ENCODE assay signal across 8 mouse cellular contexts in the genomic region with DNA sequence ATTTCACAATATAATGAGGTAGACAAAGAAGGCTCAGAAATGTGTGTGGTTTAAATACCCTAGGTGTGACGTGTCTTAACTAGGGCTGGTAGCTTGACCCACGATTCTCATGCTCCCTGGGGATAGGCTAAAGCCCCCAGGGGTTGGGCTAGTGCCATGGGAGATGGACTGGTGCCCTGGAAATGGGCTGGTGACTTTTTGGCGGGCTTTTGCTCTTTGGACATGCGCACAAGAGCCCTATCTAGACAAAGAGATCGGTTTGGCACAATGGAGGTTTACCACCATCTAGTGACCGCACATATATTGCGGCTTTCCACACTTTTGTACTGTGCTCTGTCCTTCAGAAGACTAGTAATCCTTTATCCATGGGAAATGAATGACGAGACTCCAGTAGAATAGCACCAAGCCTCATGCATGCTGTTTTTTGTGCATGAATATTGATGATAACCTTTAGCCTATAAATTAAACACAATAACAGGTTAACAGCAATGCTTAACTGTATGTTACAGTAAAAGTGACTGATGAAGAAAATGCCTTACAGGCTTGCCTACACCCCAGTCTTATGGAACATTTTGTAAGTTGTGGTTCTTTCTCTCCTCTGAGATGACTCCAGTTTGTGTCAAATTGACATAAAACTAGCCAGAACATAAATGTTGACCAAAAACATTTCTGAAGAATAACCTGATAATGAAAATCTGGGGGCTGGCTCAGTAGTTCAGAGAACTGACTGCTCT. TPM values are rescaled to one million over a fixed set of nuclear protein-coding genes. Genes with fewer than 3 reads are reported as not detected.
DNase-seq lines count a peak whose midpoint lies in the region; ATAC-seq and TF ChIP-seq lines count a peak whose summit lies in the region.
"Not testable (repeated sequence)": the region's sequence is repeated elsewhere in the genome, so short reads cannot be mapped to it uniquely, and the experiment has no call there.

No protein-coding gene starts in this region.

- H3K4me2 ChIP-seq in intestine, embryonic 15.5 days (replicated peaks): peak overlapping the region; percentile 38

- intact Hi-C loops in left cerebral cortex, adult 2 months (cut with DNase I): loop anchor here (5.0 kb wide), 2 partner anchors 422 to 517 kb away; no protein-coding TSS in a partner anchor

- not testable (repeated sequence) for H3K9me3 ChIP-seq in intestine, embryonic 15.5 days

- H3K36me3 ChIP-seq in intestine, embryonic 15.5 days: not testable (repeated sequence)

- H3K4me1 ChIP-seq in intestine, embryonic 15.5 days (replicated peaks): not testable (repeated sequence)

- DNase-seq in 3134 (ENCODE audit: extremely low read depth, insufficient read length, low spot score): peak; percentile 46
- DNase-seq in adrenal gland, adult 2 months: peak; percentile 42
- peak; percentile 50 for DNase-seq in embryo, embryonic 11 days
- DNase-seq in heart, adult 11 months: peak; percentile 86
- peak; percentile 24 to 53 for DNase-seq in left cerebral cortex, adult 2 months (ENCODE audit: extremely low spot score in 1 of 2, low spot score in 2 of 2)
- peak; percentile 14 for DNase-seq in lung, postnatal 25 days (ENCODE audit: low spot score)
- DNase-seq in retina, postnatal 7 days (ENCODE audit: low read depth, low spot score): peak; percentile 68

- not testable (repeated sequence) for H3K27ac ChIP-seq in intestine, embryonic 15.5 days; left cerebral cortex, adult 2 months

- H3K4me3 ChIP-seq in intestine, embryonic 15.5 days (replicated peaks); left cerebral cortex, adult 2 months: not testable (repeated sequence)

- H3K9ac ChIP-seq in intestine, embryonic 15.5 days: not testable (repeated sequence)

- WGBS in intestine, embryonic 15.5 days: 48% methylated on average over 8 of the region's 8 CpGs

- TF ChIP-seq CTCF in left cerebral cortex, adult 2 months (IDR thresholded peaks at IDR 0.05): peak; percentile 63

- peak; percentile 86 for ATAC-seq in intestine, embryonic 15.5 days

- H3K27me3 ChIP-seq in intestine, embryonic 15.5 days (replicated peaks): not testable (repeated sequence)

RNA-seq across cellular contexts. Expression of gene Zfp932, which starts 27.5 kb away (rescaled TPM):
- 10 to 100 TPM; 19.6 to 20.2 TPM for total RNA-seq in adrenal gland, adult 2 months (2021)
- polyA plus RNA-seq in adrenal gland, adult 2 months (2012; rRNA removed): 0.94 and 1.0 TPM in 2 replicates
- polyA plus RNA-seq in intestine, embryonic 15.5 days (2015; fragmentation: Nextera tagmentation; extraction: Ambion mirVana): 14.3 and 17.2 TPM in 2 replicates
- total RNA-seq in left cerebral cortex, adult 2 months (2021): 10 to 100 TPM; 50.7 to 57.5 TPM

RNA-seq across cellular contexts. Expression of gene Gm17655, which starts 48.5 kb away (rescaled TPM):
- total RNA-seq in adrenal gland, adult 2 months (2021): 1 to 10 TPM; 4.8 to 9.2 TPM
- not detected in 2 replicates for polyA plus RNA-seq in adrenal gland, adult 2 months (2012; rRNA removed)
- 2.2 and 2.3 TPM in 2 replicates for polyA plus RNA-seq in intestine, embryonic 15.5 days (2015; fragmentation: Nextera tagmentation; extraction: Ambion mirVana)
- 10 to 100 TPM in 1 of 2 experiments, 1 to 10 TPM in 1; 9.3 to 10.0 TPM for total RNA-seq in left cerebral cortex, adult 2 months (2021)

Comparison
In these comparisons a context has a peak if more than half of its experiments do, and no peak if none do; other contexts are left out.
1. DNase-seq: peak in every context shown above with its lines; median percentile 86 in heart, adult 11 months; 68 in retina, postnatal 7 days; 50 in embryo, embryonic 11 days; 46 in 3134; 42 in adrenal gland, adult 2 months; 38 in left cerebral cortex, adult 2 months; 14 in lung, postnatal 25 days.